Mouse (Mus musculus): ENCODE data around the gene Rnf150. TPM values are rescaled to one million over a fixed set of nuclear protein-coding genes. Genes with fewer than 3 reads are reported as not detected.

The Rnf150 gene
- total and polyA plus RNA-seq, 3 experiments, result not detected

- TF ChIP-seq USF1 (IDR thresholded peaks at IDR 0.05; ENCODE audit: low read depth, low read length), result no peak
- no peak for TF ChIP-seq EP300 (IDR thresholded peaks at IDR 0.05; ENCODE audit: low read depth in 1 of 2, low read length in 2 of 2)
- no peak for TF ChIP-seq E2F4 (IDR thresholded peaks at IDR 0.05; ENCODE audit: borderline replicate concordance, low read depth, low read length)
- no peak for TF ChIP-seq MAFK (IDR thresholded peaks at IDR 0.05; ENCODE audit: borderline replicate concordance, low read depth, low read length)
- no peak for TF ChIP-seq MYC (IDR thresholded peaks at IDR 0.05; ENCODE audit: low read depth, low read length)
- TF ChIP-seq MYB (IDR thresholded peaks at IDR 0.05; ENCODE audit: low read depth, low read length), result no peak
- TF ChIP-seq RAD21 (IDR thresholded peaks at IDR 0.05; ENCODE audit: low read depth, low read length), result no peak
- no peak for TF ChIP-seq ZMIZ1 (IDR thresholded peaks at IDR 0.05; ENCODE audit: low read depth, low read length)
- TF ChIP-seq NELFE (IDR thresholded peaks at IDR 0.05; ENCODE audit: low read depth, low read length), result no peak
- no peak for TF ChIP-seq TCF12 (IDR thresholded peaks at IDR 0.05; ENCODE audit: low read depth, low read length)
- TF ChIP-seq POLR2AphosphoS2 (IDR thresholded peaks at IDR 0.05; ENCODE audit: low read length), result no peak
- TF ChIP-seq MXI1 (IDR thresholded peaks at IDR 0.05; ENCODE audit: low read depth, low read length), result no peak
- TF ChIP-seq HCFC1 (IDR thresholded peaks at IDR 0.05; ENCODE audit: low read depth, low read length), result no peak
- TF ChIP-seq ZC3H11A (IDR thresholded peaks at IDR 0.05; ENCODE audit: low read depth, low read length), result no peak
- no peak for TF ChIP-seq NRF1 (IDR thresholded peaks at IDR 0.05; ENCODE audit: insufficient read depth, low read depth, low read length, poor library complexity, severe bottlenecking)
- no peak for TF ChIP-seq CHD1 (IDR thresholded peaks at IDR 0.05; ENCODE audit: low read depth, low read length)
- no peaks in the 10 kb centered on the region for H3K36me3 ChIP-seq (ENCODE audit: control insufficient read depth in 1 of 2, insufficient read depth in 2 of 2, low read length in 2 of 2)
These were observed 165.1 kb downstream of the Rnf150 start for GRCm38 (mm10) chr8:83028211-83028610.

GRCm38 (mm10) chr8:83032800-83033199, 169.6 kb downstream of the Rnf150 start:
- no peak overlapping the region for H3K27ac ChIP-seq (ENCODE audit: control insufficient read depth, low read depth, low read length)
- no peaks in the 10 kb centered on the region for H3K27me3 ChIP-seq (ENCODE audit: control insufficient read depth in 1 of 2, insufficient read depth in 2 of 2, low read length in 2 of 2)
- H3K4me1 ChIP-seq (ENCODE audit: control insufficient read depth in 1 of 2, insufficient read depth in 2 of 2, low read length in 2 of 2), result no peaks in the 10 kb centered on the region
- TF ChIP-seq POLR2AphosphoS2 (IDR thresholded peaks at IDR 0.05; ENCODE audit: low read length), result no peak
- H3K9ac ChIP-seq (ENCODE audit: control insufficient read depth, low read depth, low read length, poor library complexity, severe bottlenecking), result no peak overlapping the region
- H3K9me3 ChIP-seq (replicated peaks; ENCODE audit: insufficient read depth, low read length), result no peaks in the 10 kb centered on the region
- no peak overlapping the region for H3K4me3 ChIP-seq (ENCODE audit: control insufficient read depth in 1 of 2, insufficient read depth in 1 of 2, low read depth in 2 of 2, low read length in 2 of 2)
- DNase-seq (ENCODE audit: low read depth, low spot score), result no peak
- no peaks in the 10 kb centered on the region for H3K79me2 ChIP-seq (ENCODE audit: control insufficient read depth, insufficient read depth, low read length, poor library complexity)
- H3K36me3 ChIP-seq (ENCODE audit: control insufficient read depth in 1 of 2, insufficient read depth in 2 of 2, low read length in 2 of 2), result no peaks in the 10 kb centered on the region

More at GRCm38 (mm10) chr8:83028211-83028610, 165.1 kb downstream of the Rnf150 start:
- Histone ChIP-seq H3K9ac (ENCODE audit: control insufficient read depth, low read depth, low read length, poor library complexity, severe bottlenecking) (no peak overlapping the region), H3K4me1 (ENCODE audit: control insufficient read depth in 1 of 2, insufficient read depth in 2 of 2, low read length in 2 of 2) (no peaks in the 10 kb centered on the region), H3K9me3 (replicated peaks; ENCODE audit: insufficient read depth, low read length) (no peaks in the 10 kb centered on the region), H3K27ac (ENCODE audit: control insufficient read depth, low read depth, low read length) (no peak overlapping the region), H3K79me2 (ENCODE audit: control insufficient read depth, insufficient read depth, low read length, poor library complexity) (no peaks in the 10 kb centered on the region), H3K4me3 (ENCODE audit: control insufficient read depth in 1 of 2, insufficient read depth in 1 of 2, low read depth in 2 of 2, low read length in 2 of 2) (no peak overlapping the region), H3K27me3 (ENCODE audit: control insufficient read depth in 1 of 2, insufficient read depth in 2 of 2, low read length in 2 of 2) (no peaks in the 10 kb centered on the region)
- no peak for DNase-seq (ENCODE audit: low read depth, low spot score)

Measured in MEL (cell line).